22 mouse cellular contexts compared by ENCODE assay signal in genomic region chr3:65172964-65173363, GRCm38 (mm10).
DNase-seq lines count a peak whose midpoint lies in the region; ATAC-seq and TF ChIP-seq lines count a peak whose summit lies in the region.
"Had no signal": no experiment of that assay in that cellular context is flagged by ENCODE, and none has a peak within 500 bp of the region (broad histone marks: within the 10 kb centered on the region; RNA-seq: fewer than 3 reads in every experiment).

No protein-coding gene starts in this region.

- 47% methylated on average over 5 of the region's 5 CpGs for WGBS in forebrain, postnatal 0 days
- 57% methylated on average over 5 of the region's 5 CpGs for WGBS in forebrain, embryonic 15.5 days
- 78% methylated on average over 5 of the region's 5 CpGs for WGBS in midbrain, embryonic 14.5 days
- 72% methylated on average over 5 of the region's 5 CpGs for WGBS in midbrain, embryonic 13.5 days
- 64% methylated on average over 5 of the region's 5 CpGs for WGBS in neural tube, embryonic 15.5 days

- H3K9me3 ChIP-seq in forebrain, postnatal 0 days (ENCODE audit: low read length): no peaks in the 10 kb centered on the region
- no peaks in the 10 kb centered on the region for H3K9me3 ChIP-seq in forebrain, embryonic 15.5 days
- no peaks in the 10 kb centered on the region for H3K9me3 ChIP-seq in midbrain, embryonic 14.5 days (ENCODE audit: control insufficient read depth, low read length)
- no peaks in the 10 kb centered on the region for H3K9me3 ChIP-seq in midbrain, embryonic 13.5 days
- H3K9me3 ChIP-seq in neural tube, embryonic 15.5 days (replicated peaks): no peaks in the 10 kb centered on the region
- H3K9me3 ChIP-seq: embryonic facial prominence, embryonic 10.5 days; G1E; heart, embryonic 15.5 days had no signal

- H3K27ac ChIP-seq in forebrain, postnatal 0 days (ENCODE audit: low read depth, low read length): no peak overlapping the region
- H3K27ac ChIP-seq in forebrain, embryonic 15.5 days (replicated peaks): no peak overlapping the region
- no peak overlapping the region for H3K27ac ChIP-seq in midbrain, embryonic 14.5 days (replicated peaks; ENCODE audit: low read depth, low read length)
- H3K27ac ChIP-seq in midbrain, embryonic 13.5 days: no peak overlapping the region
- H3K27ac ChIP-seq in neural tube, embryonic 15.5 days (replicated peaks): no peak overlapping the region
- H3K27ac ChIP-seq: embryonic facial prominence, embryonic 10.5 days; heart, adult 2 months; heart, embryonic 15.5 days had no signal

- H3K4me3 ChIP-seq in forebrain, postnatal 0 days (ENCODE audit: low read depth, low read length): no peak overlapping the region
- no peak overlapping the region for H3K4me3 ChIP-seq in forebrain, embryonic 15.5 days
- H3K4me3 ChIP-seq in midbrain, embryonic 14.5 days (replicated peaks; ENCODE audit: low read depth, low read length): no peak overlapping the region
- no peak overlapping the region for H3K4me3 ChIP-seq in midbrain, embryonic 13.5 days (replicated peaks)
- H3K4me3 ChIP-seq in neural tube, embryonic 15.5 days (replicated peaks): no peak overlapping the region
- H3K4me3 ChIP-seq: embryonic facial prominence, embryonic 10.5 days; heart, adult 2 months; heart, embryonic 15.5 days had no signal

- no peaks in the 10 kb centered on the region for H3K27me3 ChIP-seq in forebrain, postnatal 0 days (ENCODE audit: insufficient read depth, low read length)
- no peaks in the 10 kb centered on the region for H3K27me3 ChIP-seq in forebrain, embryonic 15.5 days
- no peaks in the 10 kb centered on the region for H3K27me3 ChIP-seq in midbrain, embryonic 14.5 days (ENCODE audit: control insufficient read depth, insufficient read depth, low read length)
- no peaks in the 10 kb centered on the region for H3K27me3 ChIP-seq in midbrain, embryonic 13.5 days
- no peaks in the 10 kb centered on the region for H3K27me3 ChIP-seq in neural tube, embryonic 15.5 days (replicated peaks)
- H3K27me3 ChIP-seq: heart, embryonic 15.5 days had no signal

- peak; percentile 8 for DNase-seq in embryo, embryonic 10.5 days (ENCODE audit: low spot score)
- DNase-seq in embryo, embryonic 9.5 days (ENCODE audit: extremely low spot score): no peak
- DNase-seq in forebrain, postnatal 0 days: peak; percentile 34
- DNase-seq in midbrain, embryonic 14.5 days: peak; percentile 3
- DNase-seq: adrenal gland, adult 8-10 months; adrenal gland, postnatal 36 days; B cell, adult 2 months; cerebellum, adult 11-12 months; cerebellum, adult 9-10 months; cerebellum, postnatal 25 days; gastrocnemius, postnatal 14 days; heart, adult 2 months; heart, postnatal 14 days had no signal

- H3K36me3 ChIP-seq in forebrain, postnatal 0 days (ENCODE audit: insufficient read depth): no peaks in the 10 kb centered on the region
- no peaks in the 10 kb centered on the region for H3K36me3 ChIP-seq in forebrain, embryonic 15.5 days
- no peaks in the 10 kb centered on the region for H3K36me3 ChIP-seq in midbrain, embryonic 14.5 days (ENCODE audit: control insufficient read depth, insufficient read depth, low read length)
- no peaks in the 10 kb centered on the region for H3K36me3 ChIP-seq in midbrain, embryonic 13.5 days
- no peaks in the 10 kb centered on the region for H3K36me3 ChIP-seq in neural tube, embryonic 15.5 days
- H3K36me3 ChIP-seq: embryonic facial prominence, embryonic 10.5 days; G1E; heart, embryonic 15.5 days had no signal

- peak; percentile 75 for ATAC-seq in forebrain, postnatal 0 days
- ATAC-seq in forebrain, embryonic 15.5 days (replicated peaks): no peak; the same call in 1 of the 2 replicates
- no peak for ATAC-seq in midbrain, embryonic 14.5 days (ENCODE audit: low FRiP score, low TSS enrichment)
- ATAC-seq in midbrain, embryonic 13.5 days: no peak
- peak; percentile 19; the same call in 1 of the 2 replicates for ATAC-seq in neural tube, embryonic 15.5 days (ENCODE audit: low FRiP score)
- ATAC-seq: CD4-positive, CD25-positive, alpha-beta regulatory T cell, adult 4 months; hindbrain, embryonic 16.5 days had no signal

- 0 out of 2 replicates have a peak, but pooled peaks cover 5% of the 10 kb centered on the region for H3K4me1 ChIP-seq in forebrain, postnatal 0 days (ENCODE audit: insufficient read depth)
- H3K4me1 ChIP-seq in forebrain, embryonic 15.5 days: 0 out of 2 replicates have a peak, but pooled peaks cover 5% of the 10 kb centered on the region
- H3K4me1 ChIP-seq in midbrain, embryonic 14.5 days (ENCODE audit: control insufficient read depth, insufficient read depth, low read length): no peaks in the 10 kb centered on the region
- H3K4me1 ChIP-seq in midbrain, embryonic 13.5 days (replicated peaks): no peaks in the 10 kb centered on the region
- no peaks in the 10 kb centered on the region for H3K4me1 ChIP-seq in neural tube, embryonic 15.5 days
- H3K4me1 ChIP-seq: embryonic facial prominence, embryonic 10.5 days; heart, embryonic 15.5 days had no signal

- H3K4me2 ChIP-seq in forebrain, postnatal 0 days (ENCODE audit: low read depth): no peak overlapping the region
- no peak overlapping the region for H3K4me2 ChIP-seq in forebrain, embryonic 15.5 days (replicated peaks)
- H3K4me2 ChIP-seq in midbrain, embryonic 14.5 days (ENCODE audit: low read length): no peak overlapping the region
- no peak overlapping the region for H3K4me2 ChIP-seq in midbrain, embryonic 13.5 days (replicated peaks)
- H3K4me2 ChIP-seq in neural tube, embryonic 15.5 days: no peak overlapping the region
- H3K4me2 ChIP-seq: heart, embryonic 11.5 days; heart, embryonic 15.5 days had no signal

- no peak for TF ChIP-seq CTCF in forebrain, postnatal 0 days (IDR thresholded peaks at IDR 0.05; ENCODE audit: low read depth)

- H3K9ac ChIP-seq in forebrain, postnatal 0 days: no peak overlapping the region
- H3K9ac ChIP-seq in forebrain, embryonic 15.5 days (replicated peaks): no peak overlapping the region
- no peak overlapping the region for H3K9ac ChIP-seq in midbrain, embryonic 14.5 days (replicated peaks; ENCODE audit: low read length)
- no peak overlapping the region for H3K9ac ChIP-seq in midbrain, embryonic 13.5 days (replicated peaks)
- H3K9ac ChIP-seq in neural tube, embryonic 15.5 days (replicated peaks): no peak overlapping the region
- H3K9ac ChIP-seq: heart, embryonic 15.5 days had no signal

Comparison
In these comparisons a context has a peak if more than half of its experiments do, and no peak if none do; other contexts are left out.
1. ATAC-seq: peak in forebrain, postnatal 0 days (single experiment) and neural tube, embryonic 15.5 days (single experiment); none in forebrain, embryonic 15.5 days (single experiment), midbrain, embryonic 14.5 days (single experiment) and midbrain, embryonic 13.5 days (single experiment).